Mouse (Mus musculus) kidney, adult 9 months (tissue): Measurements from ENCODE around the gene D8Ertd738e.
A peak's percentile ranks its signal among the peaks of the same experiment; 100 is the strongest.

ENCODE experiments used
- DNase-seq: peaks from one replicate; pipeline ENCODE4 v3.0.0; 2022

D8Ertd738e gene

GRCm38 (mm10) chr8:84201545-84202245, 47.8 kb downstream of the D8Ertd738e start:
- DNase-seq: peak; percentile 84

GRCm38 (mm10) chr8:84200652-84201544, 48.6 kb downstream of the D8Ertd738e start:
- DNase-seq: peak; percentile 78

- no peak for DNase-seq
Measured at GRCm38 (mm10) chr8:84200126-84200555, 49.4 kb downstream of the D8Ertd738e start.

GRCm38 (mm10) chr8:84199348-84200125, 50.0 kb downstream of the D8Ertd738e start:
- no peak for DNase-seq

- no peak for DNase-seq
Measured at GRCm38 (mm10) chr8:84198871-84199270, 50.6 kb downstream of the D8Ertd738e start.

GRCm38 (mm10) chr8:84197922-84198774, 51.4 kb downstream of the D8Ertd738e start:
- DNase-seq: peak; percentile 83

- DNase-seq: peak; percentile 83
Measured at GRCm38 (mm10) chr8:84197141-84197921, 52.2 kb downstream of the D8Ertd738e start.
